19 mouse cellular contexts compared by ENCODE assay signal in the genomic region with DNA sequence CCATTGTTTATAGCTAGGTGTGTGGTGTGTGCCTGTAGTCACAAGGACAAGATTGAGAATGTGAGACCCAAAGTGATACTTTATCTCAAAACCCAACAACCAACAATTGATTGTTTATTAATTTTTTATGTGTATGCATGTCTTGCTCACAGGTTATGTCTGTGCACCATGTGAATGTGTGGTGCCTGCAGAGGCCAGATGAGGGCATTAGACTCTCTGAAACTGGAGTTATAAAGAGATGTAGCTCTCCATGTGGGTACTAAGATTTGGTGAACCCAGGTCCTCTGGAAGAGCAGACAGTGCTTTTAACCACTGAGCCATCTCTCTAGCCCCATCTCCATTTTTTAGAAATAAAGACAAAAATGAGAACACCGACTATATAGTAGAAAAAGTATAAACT. TPM values are rescaled to one million over a fixed set of nuclear protein-coding genes. Genes with fewer than 3 reads are reported as not detected.
DNase-seq lines count a peak whose midpoint lies in the region; ATAC-seq and TF ChIP-seq lines count a peak whose summit lies in the region.
"Had no signal": no experiment of that assay in that cellular context is flagged by ENCODE, and none has a peak within 500 bp of the region (broad histone marks: within the 10 kb centered on the region; RNA-seq: fewer than 3 reads in every experiment).

No protein-coding gene starts in this region.

- no peak for DNase-seq in gastrocnemius, adult 2 months
- no peak for DNase-seq in gastrocnemius, postnatal 10 days
- DNase-seq in kidney, postnatal 0 days (ENCODE audit: low spot score) = no peak
- DNase-seq in kidney, adult 18-20 months = no peak
- DNase-seq in midbrain, postnatal 0 days (ENCODE audit: low spot score) = no peak
- DNase-seq in left cerebral cortex, postnatal 25 days (ENCODE audit: low spot score in 2 of 2) = no peak
- DNase-seq: adrenal gland, adult 8-10 months; adrenal gland, postnatal 36 days; cerebellum, adult 11 months; cerebellum, adult 8-10 months; cerebellum, postnatal 14 days; embryo, embryonic 11 days; gastrocnemius, postnatal 14 days had no signal

- TF ChIP-seq CTCF in gastrocnemius, adult 2 months (IDR thresholded peaks at IDR 0.05) = peak; percentile 14; the same call in 1 of the 2 replicates
- peak; percentile 8; the same call in 1 of the 2 replicates for TF ChIP-seq CTCF in kidney, postnatal 0 days (IDR thresholded peaks at IDR 0.05; ENCODE audit: low read depth)
- 0 out of 2 replicates have a peak, but pooled peaks have one; percentile 22 for TF ChIP-seq CTCF in midbrain, postnatal 0 days (IDR thresholded peaks at IDR 0.05)

- H3K4me2 ChIP-seq in kidney, postnatal 0 days (ENCODE audit: low read length) = no peak overlapping the region
- H3K4me2 ChIP-seq in midbrain, postnatal 0 days (ENCODE audit: low read depth, low read length, poor library complexity, severe bottlenecking) = no peak overlapping the region
- H3K4me2 ChIP-seq in midbrain, embryonic 16.5 days (ENCODE audit: low read length) = no peak overlapping the region
- H3K4me2 ChIP-seq: embryonic facial prominence, embryonic 15.5 days; forebrain, embryonic 15.5 days; heart, embryonic 12.5 days had no signal

- 97% methylated on average over 1 of the region's 1 CpGs for WGBS in kidney, postnatal 0 days
- WGBS in midbrain, postnatal 0 days = 96% methylated on average over 1 of the region's 1 CpGs
- WGBS in midbrain, embryonic 16.5 days = 94% methylated on average over 1 of the region's 1 CpGs

- H3K27ac ChIP-seq in gastrocnemius, adult 2 months = no peak overlapping the region
- H3K27ac ChIP-seq in kidney, postnatal 0 days = no peak overlapping the region
- no peak overlapping the region for H3K27ac ChIP-seq in midbrain, postnatal 0 days (ENCODE audit: low read depth, low read length)
- H3K27ac ChIP-seq in midbrain, embryonic 16.5 days (ENCODE audit: low read length) = no peak overlapping the region
- H3K27ac ChIP-seq: embryonic facial prominence, embryonic 15.5 days; forebrain, embryonic 15.5 days had no signal

- no peaks in the 10 kb centered on the region for H3K27me3 ChIP-seq in kidney, postnatal 0 days (ENCODE audit: insufficient read depth, low read length)
- no peaks in the 10 kb centered on the region for H3K27me3 ChIP-seq in midbrain, postnatal 0 days (ENCODE audit: insufficient read depth, low read length)
- H3K27me3 ChIP-seq in midbrain, embryonic 16.5 days (ENCODE audit: control insufficient read depth, insufficient read depth, low read depth, low read length) = no peaks in the 10 kb centered on the region
- H3K27me3 ChIP-seq: embryonic facial prominence, embryonic 15.5 days; forebrain, embryonic 15.5 days; heart, embryonic 12.5 days had no signal

- intact Hi-C loops in gastrocnemius, adult 2 months (cut with DNase I) = no loop called here
- intact Hi-C loops in left cerebral cortex, postnatal 25 days (cut with DNase I) = no loop called here

- H3K4me3 ChIP-seq in gastrocnemius, adult 2 months = no peak overlapping the region
- no peak overlapping the region for H3K4me3 ChIP-seq in kidney, postnatal 0 days (replicated peaks; ENCODE audit: low read depth, low read length)
- no peak overlapping the region for H3K4me3 ChIP-seq in midbrain, postnatal 0 days (ENCODE audit: low read depth, low read length)
- no peak overlapping the region for H3K4me3 ChIP-seq in midbrain, embryonic 16.5 days (ENCODE audit: low read depth, low read length)
- H3K4me3 ChIP-seq: embryonic facial prominence, embryonic 15.5 days; erythroblast, embryonic 14.5 days; forebrain, embryonic 15.5 days; heart, embryonic 12.5 days had no signal

- H3K9ac ChIP-seq in kidney, postnatal 0 days (ENCODE audit: low read depth, low read length) = no peak overlapping the region
- H3K9ac ChIP-seq in midbrain, postnatal 0 days (replicated peaks; ENCODE audit: low read length, poor library complexity, severe bottlenecking) = no peak overlapping the region
- no peak overlapping the region for H3K9ac ChIP-seq in midbrain, embryonic 16.5 days (ENCODE audit: low read depth, low read length)
- H3K9ac ChIP-seq: embryonic facial prominence, embryonic 15.5 days; forebrain, embryonic 15.5 days; heart, embryonic 12.5 days had no signal

- no peaks in the 10 kb centered on the region for H3K9me3 ChIP-seq in kidney, postnatal 0 days (replicated peaks; ENCODE audit: low read length)
- H3K9me3 ChIP-seq in midbrain, postnatal 0 days (ENCODE audit: low read length) = no peaks in the 10 kb centered on the region
- H3K9me3 ChIP-seq in midbrain, embryonic 16.5 days (replicated peaks; ENCODE audit: control insufficient read depth, low read length, poor library complexity, severe bottlenecking) = no peaks in the 10 kb centered on the region
- H3K9me3 ChIP-seq: embryonic facial prominence, embryonic 15.5 days; forebrain, embryonic 15.5 days; heart, embryonic 12.5 days had no signal

- no peak for ATAC-seq in kidney, postnatal 0 days (replicated peaks; ENCODE audit: low FRiP score, low read depth)
- ATAC-seq in midbrain, postnatal 0 days (ENCODE audit: low FRiP score) = no peak
- no peak for ATAC-seq in midbrain, embryonic 16.5 days
- ATAC-seq: forebrain, embryonic 15.5 days; hindbrain, embryonic 16.5 days had no signal

- H3K4me1 ChIP-seq in kidney, postnatal 0 days (replicated peaks; ENCODE audit: insufficient read depth, low read length) = peaks cover 12% of the 10 kb centered on the region; the same call in 1 of the 2 replicates
- H3K4me1 ChIP-seq in midbrain, postnatal 0 days (ENCODE audit: insufficient read depth, low read length) = no peaks in the 10 kb centered on the region
- H3K4me1 ChIP-seq in midbrain, embryonic 16.5 days (ENCODE audit: control insufficient read depth, insufficient read depth, low read length) = no peaks in the 10 kb centered on the region

- H3K36me3 ChIP-seq in kidney, postnatal 0 days (ENCODE audit: insufficient read depth, low read length) = no peaks in the 10 kb centered on the region
- no peaks in the 10 kb centered on the region for H3K36me3 ChIP-seq in midbrain, postnatal 0 days (ENCODE audit: insufficient read depth, low read length)
- H3K36me3 ChIP-seq in midbrain, embryonic 16.5 days (ENCODE audit: control insufficient read depth, insufficient read depth, low read length) = no peaks in the 10 kb centered on the region
- H3K36me3 ChIP-seq: embryonic facial prominence, embryonic 15.5 days; forebrain, embryonic 15.5 days; heart, embryonic 12.5 days had no signal

RNA-seq across cellular contexts. Expression of a gene that starts 31.2 kb away (rescaled TPM):
- 10 to 100 TPM; 24.1 to 37.5 TPM for total RNA-seq in gastrocnemius, adult 2 months (2021)
- total RNA-seq in gastrocnemius, postnatal 10 days (2021) = 10 to 100 TPM; 44.4 to 58.3 TPM
- polyA plus RNA-seq in kidney, postnatal 0 days (2015; fragmentation: Nextera tagmentation; extraction: Ambion mirVana) = 9.0 and 9.2 TPM in 2 replicates
- total RNA-seq in midbrain, postnatal 0 days (2014; rRNA removed) = 25.8 and 36.8 TPM in 2 replicates
- polyA plus RNA-seq in midbrain, postnatal 0 days (2015; fragmentation: Nextera tagmentation; extraction: Ambion mirVana) = 8.6 and 11.1 TPM in 2 replicates
- polyA plus RNA-seq in midbrain, embryonic 16.5 days (2015; fragmentation: Nextera tagmentation; extraction: Ambion mirVana) = 13.8 and 14.0 TPM in 2 replicates
- 10 to 100 TPM; 53.4 to 55.8 TPM for total RNA-seq in left cerebral cortex, postnatal 25 days (2021)
